Mouse (Mus musculus) heart, embryonic 15.5 days (tissue): ENCODE results near the gene Tnfsf13. TPM values are rescaled to one million over a fixed set of nuclear protein-coding genes. Genes with fewer than 3 reads are reported as not detected.

Source experiments
- ATAC-seq: fragments of 200-750 bp; cut with Nextera tagmentation; replicated peaks from 2 replicates; pipeline ENCODE4 v1.8.0; 2017; ENCODE audit warnings: low read depth, moderate TSS enrichment; ENCODE audit not compliant: insufficient number of reproducible peaks, insufficient read depth, low FRiP score
- H3K27ac ChIP-seq: fragments of 300-500 bp; sonication (generic); 2 replicates; pipeline ENCODE4 v1.5.1; 2015; ENCODE audit warnings: mild to moderate bottlenecking, inconsistent platforms
- H3K27me3 ChIP-seq: fragments of 300-500 bp; sonication (generic); 2 replicates; pipeline ENCODE4 v1.6.1; 2015; ENCODE audit warnings: inconsistent platforms
- H3K36me3 ChIP-seq: fragments of 300-500 bp; sonication (generic); 2 replicates; pipeline ENCODE4 v1.6.1; 2015; ENCODE audit warnings: mild to moderate bottlenecking, inconsistent platforms
- H3K4me1 ChIP-seq: fragments of 300-500 bp; sonication (generic); replicated peaks from 2 replicates; pipeline ENCODE4 v1.6.1; 2015; ENCODE audit warnings: inconsistent platforms
- H3K4me2 ChIP-seq: fragments of 300-500 bp; sonication (generic); 2 replicates; pipeline ENCODE4 v1.6.1; 2015; ENCODE audit warnings: inconsistent platforms, mild to moderate bottlenecking, moderate library complexity
- H3K4me3 ChIP-seq: fragments of 300-500 bp; sonication (generic); 2 replicates; pipeline ENCODE4 v1.5.1; 2015; ENCODE audit warnings: mild to moderate bottlenecking, inconsistent platforms
- H3K9ac ChIP-seq: fragments of 300-500 bp; sonication (generic); 2 replicates; pipeline ENCODE4 v1.6.1; 2015; ENCODE audit warnings: mild to moderate bottlenecking, inconsistent platforms
- H3K9me3 ChIP-seq: fragments of 300-500 bp; sonication (generic); replicated peaks from 2 replicates; pipeline ENCODE4 v1.6.1; 2016; ENCODE audit warnings: inconsistent platforms
- WGBS: fragments of 180-500 bp; shearing (Covaris S2); methylation state at CpG from one replicate; pipeline ENCODE4 v1.1.7; 2015; ENCODE audit warnings: mixed read lengths; 5-methylcytosine and 5-hydroxymethylcytosine counted together
- polyA plus RNA-seq: library from polyadenylated mRNA; unstranded; fragments of >200 nt; fragmentation: Nextera tagmentation; extraction: Ambion mirVana; gene quantifications from 2 replicates; pipeline ENCODE4 v1.2.1, GENCODE M21; 2015

The Tnfsf13 gene
- polyA plus RNA-seq, 1 experiment from 2014 or later, result 0.54 TPM

GRCm38 (mm10) chr11:69712954-69713672 lies 27.5 kb upstream of the Tnfsf13 start:
- Histone ChIP-seq H3K36me3 (no peaks in the 10 kb centered on the region), H3K27ac (no peak overlapping the region), H3K4me1 (peaks cover 6% of the 10 kb centered on the region), H3K9ac (no peak overlapping the region), H3K4me3 (no peak overlapping the region), H3K9me3 (no peaks in the 10 kb centered on the region), H3K27me3 (no peaks in the 10 kb centered on the region), H3K4me2 (no peak overlapping the region)
- no peak for ATAC-seq
- WGBS, result 78% methylated on average over 20 of the region's 20 CpGs

- Histone ChIP-seq H3K9ac (no peak overlapping the region), H3K36me3 (no peaks in the 10 kb centered on the region), H3K4me2 (no peak overlapping the region), H3K27ac (no peak overlapping the region), H3K27me3 (no peaks in the 10 kb centered on the region), H3K4me3 (no peak overlapping the region), H3K4me1 (peaks cover 8% of the 10 kb centered on the region), H3K9me3 (no peaks in the 10 kb centered on the region)
- ATAC-seq, result no peak
- 65% methylated on average over 2 of the region's 2 CpGs for WGBS
Measured at GRCm38 (mm10) chr11:69711082-69711481, 25.5 kb upstream of the Tnfsf13 start.

- WGBS, result 87% methylated on average over 3 of the region's 3 CpGs
- peaks cover 4% of the 10 kb centered on the region; the same call in 1 of the 2 replicates for H3K4me1 ChIP-seq
- no peak overlapping the region for H3K27ac ChIP-seq
Measured at GRCm38 (mm10) chr11:69710470-69710869, 24.9 kb upstream of the Tnfsf13 start.

GRCm38 (mm10) chr11:69709554-69710446 lies 24.2 kb upstream of the Tnfsf13 start:
- Histone ChIP-seq H3K27ac (no peak overlapping the region), H3K27me3 (no peaks in the 10 kb centered on the region), H3K9ac (no peak overlapping the region), H3K4me2 (no peak overlapping the region), H3K9me3 (no peaks in the 10 kb centered on the region), H3K4me3 (no peak overlapping the region), H3K36me3 (no peaks in the 10 kb centered on the region), H3K4me1 (0 out of 2 replicates have a peak, but pooled peaks cover 4% of the 10 kb centered on the region)
- no peak for ATAC-seq
- 44% methylated on average over 11 of the region's 11 CpGs for WGBS

More at GRCm38 (mm10) chr11:69710470-69710869, 24.9 kb upstream of the Tnfsf13 start:
- no peak overlapping the region for H3K4me3 ChIP-seq
- no peaks in the 10 kb centered on the region for H3K36me3 ChIP-seq
- ATAC-seq, result no peak
- no peaks in the 10 kb centered on the region for H3K9me3 ChIP-seq
- H3K27me3 ChIP-seq, result no peaks in the 10 kb centered on the region
- no peak overlapping the region for H3K9ac ChIP-seq
- H3K4me2 ChIP-seq, result no peak overlapping the region

GRCm38 (mm10) chr11:69708614-69709265 lies 23.2 kb upstream of the Tnfsf13 start:
- no peak for ATAC-seq
- 0 out of 2 replicates have a peak, but pooled peaks cover 4% of the 10 kb centered on the region for H3K4me1 ChIP-seq
- H3K36me3 ChIP-seq, result no peaks in the 10 kb centered on the region
- H3K27ac ChIP-seq, result no peak overlapping the region
- no peaks in the 10 kb centered on the region for H3K27me3 ChIP-seq
- no peak overlapping the region for H3K9ac ChIP-seq
- H3K4me2 ChIP-seq, result no peak overlapping the region
- no peak overlapping the region for H3K4me3 ChIP-seq
- 78% methylated on average over 3 of the region's 3 CpGs for WGBS
- H3K9me3 ChIP-seq, result no peaks in the 10 kb centered on the region

GRCm38 (mm10) chr11:69707873-69708381 lies 22.3 kb upstream of the Tnfsf13 start:
- no peaks in the 10 kb centered on the region for H3K27me3 ChIP-seq
- no peak overlapping the region for H3K9ac ChIP-seq
- ATAC-seq, result no peak
- H3K4me2 ChIP-seq, result no peak overlapping the region
- H3K9me3 ChIP-seq, result no peaks in the 10 kb centered on the region
- no peaks in the 10 kb centered on the region for H3K36me3 ChIP-seq
- WGBS, result 82% methylated on average over 4 of the region's 4 CpGs
- 0 out of 2 replicates have a peak, but pooled peaks cover 4% of the 10 kb centered on the region for H3K4me1 ChIP-seq
- H3K27ac ChIP-seq, result no peak overlapping the region
- H3K4me3 ChIP-seq, result no peak overlapping the region

GRCm38 (mm10) chr11:69707480-69707847 lies 21.9 kb upstream of the Tnfsf13 start:
- Histone ChIP-seq H3K4me1 (0 out of 2 replicates have a peak, but pooled peaks cover 4% of the 10 kb centered on the region), H3K4me3 (no peak overlapping the region), H3K4me2 (no peak overlapping the region), H3K9ac (no peak overlapping the region), H3K27ac (no peak overlapping the region), H3K9me3 (no peaks in the 10 kb centered on the region), H3K36me3 (no peaks in the 10 kb centered on the region), H3K27me3 (no peaks in the 10 kb centered on the region)
- WGBS, result 92% methylated on average over 4 of the region's 4 CpGs
- no peak for ATAC-seq

- H3K27ac ChIP-seq, result no peak overlapping the region
- H3K36me3 ChIP-seq, result no peaks in the 10 kb centered on the region
- 46% methylated on average over 6 of the region's 6 CpGs for WGBS
- H3K9me3 ChIP-seq, result no peaks in the 10 kb centered on the region
- H3K27me3 ChIP-seq, result no peaks in the 10 kb centered on the region
- no peak overlapping the region for H3K4me2 ChIP-seq
- H3K4me1 ChIP-seq, result 0 out of 2 replicates have a peak, but pooled peaks cover 4% of the 10 kb centered on the region
- H3K9ac ChIP-seq, result no peak overlapping the region
- ATAC-seq, result no peak
- no peak overlapping the region for H3K4me3 ChIP-seq
Measured at GRCm38 (mm10) chr11:69706775-69707479, 21.3 kb upstream of the Tnfsf13 start.

- peaks cover 7% of the 10 kb centered on the region for H3K4me1 ChIP-seq
- no peak for ATAC-seq
- H3K27me3 ChIP-seq, result no peaks in the 10 kb centered on the region
- no peak overlapping the region for H3K4me2 ChIP-seq
- no peaks in the 10 kb centered on the region for H3K36me3 ChIP-seq
- no peak overlapping the region for H3K9ac ChIP-seq
- H3K9me3 ChIP-seq, result no peaks in the 10 kb centered on the region
- WGBS, result 43% methylated on average over 2 of the region's 2 CpGs
- no peak overlapping the region for H3K27ac ChIP-seq
- no peak overlapping the region for H3K4me3 ChIP-seq
Measured at GRCm38 (mm10) chr11:69704613-69705010, 19.0 kb upstream of the Tnfsf13 start.

GRCm38 (mm10) chr11:69703814-69704612 lies 18.4 kb upstream of the Tnfsf13 start:
- no peaks in the 10 kb centered on the region for H3K27me3 ChIP-seq
- WGBS, result 61% methylated on average over 8 of the region's 8 CpGs
- no peak overlapping the region for H3K4me3 ChIP-seq
- H3K27ac ChIP-seq, result no peak overlapping the region
- H3K4me1 ChIP-seq, result peaks cover 10% of the 10 kb centered on the region
- H3K36me3 ChIP-seq, result no peaks in the 10 kb centered on the region
- no peak overlapping the region for H3K4me2 ChIP-seq
- H3K9ac ChIP-seq, result no peak overlapping the region
- ATAC-seq, result no peak
- H3K9me3 ChIP-seq, result no peaks in the 10 kb centered on the region
